Mouse (Mus musculus): ENCODE measurements around the gene Sema3g. TPM values are rescaled to one million over a fixed set of nuclear protein-coding genes. Genes with fewer than 3 reads are reported as not detected.
A peak's percentile ranks its signal among the peaks of the same experiment; 100 is the strongest.

Sema3g gene
- total and polyA plus RNA-seq, 2 experiments from 2014 or later: 0.44 to 4.1 TPM

DNA sequence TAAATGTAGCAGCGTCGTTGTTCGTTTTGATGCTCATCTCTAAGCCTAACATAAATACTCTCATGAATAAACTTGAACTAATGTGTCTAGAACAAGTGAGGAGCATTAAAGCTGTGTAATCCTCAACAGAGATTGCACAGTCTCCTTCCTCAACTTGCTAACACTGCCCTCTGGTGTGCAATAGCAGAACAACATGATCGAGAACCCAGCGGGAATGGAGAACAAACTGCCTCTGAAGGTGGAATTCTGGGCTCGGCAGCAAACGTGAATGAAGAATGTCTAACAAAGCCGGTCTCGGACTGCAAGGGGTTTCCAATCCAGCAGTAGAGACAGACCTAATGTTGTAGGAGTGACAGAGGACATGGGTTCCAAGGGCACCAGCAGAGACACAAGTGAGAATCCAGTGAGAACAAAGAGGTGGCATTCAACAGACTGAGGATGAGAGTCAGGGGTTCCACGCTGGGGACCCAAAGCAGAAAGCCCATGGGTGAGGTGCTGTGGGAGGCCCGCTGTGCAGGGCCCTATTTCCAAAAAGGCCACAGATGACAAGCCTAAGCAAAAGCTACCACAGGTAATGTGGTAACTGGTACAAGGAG, 16.4 kb downstream of the Sema3g start:
- Histone ChIP-seq H3K36me3 (ENCODE audit: insufficient read depth, low read length) (0 out of 2 replicates have a peak, but pooled peaks cover 3% of the 10 kb centered on the region), H3K4me2 (ENCODE audit: low read depth, low read length, poor library complexity, severe bottlenecking) (no peak overlapping the region), H3K27me3 (ENCODE audit: insufficient read depth, low read length) (no peaks in the 10 kb centered on the region), H3K9me3 (ENCODE audit: low read length) (no peaks in the 10 kb centered on the region), H3K4me1 (ENCODE audit: insufficient read depth, low read length) (no peaks in the 10 kb centered on the region), H3K9ac (replicated peaks; ENCODE audit: low read length, poor library complexity, severe bottlenecking) (no peak overlapping the region), H3K27ac (ENCODE audit: low read depth, low read length) (no peak overlapping the region), H3K4me3 (ENCODE audit: low read depth, low read length) (no peak overlapping the region)
- 20% methylated on average over 11 of the region's 11 CpGs for WGBS
- TF ChIP-seq CTCF (IDR thresholded peaks at IDR 0.05): peak; percentile 95
- ATAC-seq (ENCODE audit: low FRiP score): peak; percentile 56; the same call in 1 of the 2 replicates
- peak; percentile 78 for DNase-seq (ENCODE audit: low spot score)

DNA sequence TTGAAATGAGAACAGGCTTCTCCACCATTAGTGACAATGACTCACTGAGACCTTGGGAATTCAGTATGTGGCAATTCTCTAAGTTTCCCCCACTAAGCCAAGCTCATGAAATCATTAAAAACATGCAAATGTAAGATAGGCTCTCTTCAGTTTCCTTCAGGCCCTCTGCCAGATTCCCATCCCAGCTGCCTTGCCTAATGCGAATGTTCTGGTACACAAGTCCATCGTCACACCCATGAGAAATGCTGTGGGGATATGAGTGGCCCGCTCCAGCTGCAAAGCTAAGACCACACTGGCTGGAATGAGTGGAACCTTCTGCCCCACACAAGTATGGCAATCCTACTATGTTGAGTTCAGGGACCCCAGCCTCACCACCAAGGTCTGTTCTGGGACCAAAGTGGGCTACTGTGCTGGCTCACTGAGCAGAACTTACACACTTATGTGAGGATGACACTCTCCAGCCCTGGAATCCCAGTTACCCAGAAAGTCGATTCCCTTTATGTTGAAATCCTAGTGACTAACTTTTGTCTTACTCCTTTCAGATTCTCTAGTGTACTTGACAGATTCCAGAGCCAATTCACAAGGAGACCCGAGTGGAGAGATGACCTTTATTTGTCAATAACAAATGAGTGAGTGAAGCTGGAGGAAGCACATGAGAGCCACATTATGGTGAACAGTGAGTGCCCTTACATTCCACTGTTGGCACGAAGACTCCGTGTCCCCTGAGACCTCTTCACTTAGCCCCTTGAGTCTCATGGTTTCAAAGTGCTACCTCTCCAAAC, 19.6 kb downstream of the Sema3g start:
- Histone ChIP-seq H3K27ac (ENCODE audit: low read depth, low read length) (no peak overlapping the region), H3K4me2 (ENCODE audit: low read depth, low read length, poor library complexity, severe bottlenecking) (no peak overlapping the region), H3K36me3 (ENCODE audit: insufficient read depth, low read length) (0 out of 2 replicates have a peak, but pooled peaks cover 3% of the 10 kb centered on the region), H3K4me1 (ENCODE audit: insufficient read depth, low read length) (no peaks in the 10 kb centered on the region), H3K27me3 (ENCODE audit: insufficient read depth, low read length) (no peaks in the 10 kb centered on the region), H3K4me3 (ENCODE audit: low read depth, low read length) (no peak overlapping the region), H3K9me3 (ENCODE audit: low read length) (no peaks in the 10 kb centered on the region), H3K9ac (replicated peaks; ENCODE audit: low read length, poor library complexity, severe bottlenecking) (no peak overlapping the region; the same call in 1 of the 2 replicates)
- no peak for ATAC-seq (ENCODE audit: low FRiP score)
- TF ChIP-seq CTCF (IDR thresholded peaks at IDR 0.05): no peak
- WGBS: 87% methylated on average over 7 of the region's 7 CpGs
- no peak for DNase-seq (ENCODE audit: low spot score)

GRCm38 (mm10) chr14:31240528-31240927, 22.9 kb downstream of the Sema3g start:
- Histone ChIP-seq H3K27me3 (ENCODE audit: insufficient read depth, low read length) (no peaks in the 10 kb centered on the region), H3K27ac (ENCODE audit: low read depth, low read length) (no peak overlapping the region), H3K4me2 (ENCODE audit: low read depth, low read length, poor library complexity, severe bottlenecking) (no peak overlapping the region), H3K4me1 (ENCODE audit: insufficient read depth, low read length) (no peaks in the 10 kb centered on the region), H3K9ac (replicated peaks; ENCODE audit: low read length, poor library complexity, severe bottlenecking) (no peak overlapping the region), H3K9me3 (ENCODE audit: low read length) (no peaks in the 10 kb centered on the region), H3K4me3 (ENCODE audit: low read depth, low read length) (no peak overlapping the region), H3K36me3 (ENCODE audit: insufficient read depth, low read length) (0 out of 2 replicates have a peak, but pooled peaks cover 3% of the 10 kb centered on the region)
- no peak for ATAC-seq (ENCODE audit: low FRiP score)
- no peak for TF ChIP-seq CTCF (IDR thresholded peaks at IDR 0.05)
- WGBS: 79% methylated on average over 3 of the region's 3 CpGs
- no peak for DNase-seq (ENCODE audit: low spot score)

DNA sequence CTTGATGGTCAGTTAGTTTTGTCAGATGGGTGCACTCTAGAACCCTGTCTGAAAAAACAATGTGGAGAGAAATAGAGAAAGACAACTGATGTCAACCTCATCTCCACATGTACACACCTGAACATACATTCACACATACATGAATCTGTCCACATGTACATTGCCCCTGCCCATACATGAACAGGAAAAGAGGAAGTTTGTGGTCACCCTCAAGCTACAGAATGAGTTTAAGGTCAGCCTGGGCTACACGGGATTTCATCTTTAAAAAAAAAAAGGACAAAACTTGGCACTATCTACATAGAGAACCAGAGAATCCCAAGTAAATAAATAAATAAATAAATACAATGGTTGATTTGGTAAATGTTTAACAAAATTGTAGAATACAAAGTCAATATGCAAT, 27.1 kb downstream of the Sema3g start:
- Histone ChIP-seq H3K4me2 (ENCODE audit: low read depth, low read length, poor library complexity, severe bottlenecking) (no peak overlapping the region), H3K27ac (ENCODE audit: low read depth, low read length) (no peak overlapping the region), H3K27me3 (ENCODE audit: insufficient read depth, low read length) (no peaks in the 10 kb centered on the region), H3K9me3 (ENCODE audit: low read length) (no peaks in the 10 kb centered on the region), H3K4me3 (ENCODE audit: low read depth, low read length) (no peak overlapping the region), H3K36me3 (ENCODE audit: insufficient read depth, low read length) (no peaks in the 10 kb centered on the region), H3K9ac (replicated peaks; ENCODE audit: low read length, poor library complexity, severe bottlenecking) (no peak overlapping the region), H3K4me1 (ENCODE audit: insufficient read depth, low read length) (no peaks in the 10 kb centered on the region)
- DNase-seq (ENCODE audit: low spot score): no peak
- no peak for TF ChIP-seq CTCF (IDR thresholded peaks at IDR 0.05)
- WGBS: 82% methylated on average over 1 of the region's 1 CpGs
- ATAC-seq (ENCODE audit: low FRiP score): no peak

- Histone ChIP-seq H3K27ac (ENCODE audit: low read depth, low read length) (no peak overlapping the region), H3K4me1 (ENCODE audit: insufficient read depth, low read length) (no peaks in the 10 kb centered on the region), H3K9me3 (ENCODE audit: low read length) (no peaks in the 10 kb centered on the region), H3K36me3 (ENCODE audit: insufficient read depth, low read length) (no peaks in the 10 kb centered on the region), H3K9ac (replicated peaks; ENCODE audit: low read length, poor library complexity, severe bottlenecking) (no peak overlapping the region), H3K4me2 (ENCODE audit: low read depth, low read length, poor library complexity, severe bottlenecking) (no peak overlapping the region), H3K27me3 (ENCODE audit: insufficient read depth, low read length) (no peaks in the 10 kb centered on the region), H3K4me3 (ENCODE audit: low read depth, low read length) (no peak overlapping the region)
- WGBS: 93% methylated on average over 1 of the region's 1 CpGs
- DNase-seq (ENCODE audit: low spot score) (no peak), ATAC-seq (ENCODE audit: low FRiP score) (no peak)
- no peak for TF ChIP-seq CTCF (IDR thresholded peaks at IDR 0.05)
Observed at GRCm38 (mm10) chr14:31245946-31246345, 28.3 kb downstream of the Sema3g start.

- no peaks in the 10 kb centered on the region for H3K9me3 ChIP-seq (ENCODE audit: low read length)
- no peak for TF ChIP-seq CTCF (IDR thresholded peaks at IDR 0.05)
- 94% methylated on average over 6 of the region's 6 CpGs for WGBS
- DNase-seq (ENCODE audit: low spot score) (no peak), ATAC-seq (ENCODE audit: low FRiP score) (no peak)
- H3K27me3 ChIP-seq (ENCODE audit: insufficient read depth, low read length): no peaks in the 10 kb centered on the region
- no peak overlapping the region for H3K4me3 ChIP-seq (ENCODE audit: low read depth, low read length)
- peaks cover 10% of the 10 kb centered on the region for H3K4me1 ChIP-seq (ENCODE audit: insufficient read depth, low read length)
- no peak overlapping the region for H3K4me2 ChIP-seq (ENCODE audit: low read depth, low read length, poor library complexity, severe bottlenecking)
- H3K27ac ChIP-seq (ENCODE audit: low read depth, low read length): no peak overlapping the region
- no peak overlapping the region for H3K9ac ChIP-seq (replicated peaks; ENCODE audit: low read length, poor library complexity, severe bottlenecking)
- peaks cover 6% of the 10 kb centered on the region; the same call in 1 of the 2 replicates for H3K36me3 ChIP-seq (ENCODE audit: insufficient read depth, low read length)
Observed at GRCm38 (mm10) chr14:31248396-31248795, 30.7 kb downstream of the Sema3g start.

Measured in midbrain, postnatal 0 days (tissue).